Mouse (Mus musculus): Measurements from ENCODE around the gene Vangl1.
A peak's percentile ranks its signal among the peaks of the same experiment; 100 is the strongest.
"Not testable (repeated sequence)": the region's sequence is repeated elsewhere in the genome, so short reads cannot be mapped to it uniquely, and the experiment has no call there.

The Vangl1 gene

DNA sequence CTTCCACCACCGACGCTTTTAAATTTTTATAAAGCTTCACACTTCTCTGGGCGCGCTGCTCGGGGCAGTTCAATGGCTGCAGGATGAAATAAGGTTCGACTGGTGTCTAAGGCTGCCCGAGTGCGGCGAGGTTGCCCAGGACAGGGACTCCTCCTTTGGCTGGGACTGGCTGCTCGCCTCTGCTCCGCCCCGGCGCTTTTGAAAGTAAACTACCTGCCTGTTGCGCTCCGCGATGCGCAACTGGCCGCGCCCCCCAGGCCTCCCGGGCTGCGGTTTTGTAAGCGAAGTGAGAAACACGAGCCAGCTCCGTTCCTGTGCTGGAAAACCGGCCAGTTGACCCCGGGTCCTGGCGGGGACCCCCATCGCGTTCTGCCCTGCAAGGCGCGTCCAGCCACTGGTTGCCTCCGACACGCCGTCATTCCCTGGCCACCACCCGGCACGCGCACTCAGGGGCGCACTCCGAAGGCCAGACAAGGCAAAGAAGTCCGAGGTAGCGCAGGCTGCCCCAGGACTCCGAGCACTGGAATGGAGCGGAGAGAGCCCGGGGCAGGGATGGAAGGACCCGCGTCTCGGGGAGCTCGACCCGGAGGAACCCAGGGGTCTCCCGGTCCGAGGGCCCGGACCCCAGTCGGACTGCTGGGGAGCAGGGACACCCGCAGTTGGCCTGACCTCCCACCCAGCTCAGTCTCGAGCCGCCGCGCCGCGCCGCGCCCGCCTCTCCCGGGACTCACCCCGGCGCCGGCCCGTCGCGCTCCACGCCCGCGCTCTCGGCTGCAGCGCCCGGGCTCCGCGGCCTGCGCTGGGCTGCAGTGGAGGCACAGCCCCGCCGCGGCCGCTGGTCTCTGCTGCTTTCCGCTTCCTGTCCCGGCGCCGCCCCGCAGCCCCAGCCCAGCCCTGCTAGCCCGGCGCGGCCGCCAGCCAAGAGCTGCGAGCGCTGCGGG, at the start of gene Vangl1:
TSS of gene Vangl1 (minus strand) at position 913 of the 941 bp plus-strand sequence.
- peak in 1 of 2 experiments; percentile 55 for DNase-seq (ENCODE audit: low spot score in 2 of 2)

GRCm38 (mm10) chr3:102253554-102253953, 49.1 kb upstream of the Vangl1 start:
- DNase-seq (ENCODE audit: low spot score in 2 of 2), result no peak

- DNase-seq (ENCODE audit: low spot score in 2 of 2), result no peak
Measured at GRCm38 (mm10) chr3:102252927-102253326, 48.4 kb upstream of the Vangl1 start.

DNA sequence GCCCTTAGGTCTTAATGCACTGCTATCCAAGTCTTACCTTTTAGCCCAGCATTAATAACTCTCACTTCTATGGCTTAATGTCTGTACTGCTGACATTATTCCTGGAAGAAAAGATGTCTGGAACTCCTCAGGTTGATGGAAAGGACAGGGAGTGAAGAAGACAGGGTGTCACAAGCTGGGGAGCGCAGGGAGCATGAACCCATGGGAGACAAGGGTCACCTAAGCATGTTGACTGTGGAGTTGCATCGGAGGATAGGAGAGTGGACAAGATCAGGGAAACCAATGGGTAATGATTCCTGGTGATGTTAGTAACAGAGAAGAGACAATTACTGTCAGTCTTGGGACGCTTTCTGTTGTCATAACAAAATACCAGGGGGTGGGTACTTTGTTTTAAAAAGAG, 46.4 kb upstream of the Vangl1 start:
- no peak for DNase-seq (ENCODE audit: low spot score in 2 of 2)

DNA sequence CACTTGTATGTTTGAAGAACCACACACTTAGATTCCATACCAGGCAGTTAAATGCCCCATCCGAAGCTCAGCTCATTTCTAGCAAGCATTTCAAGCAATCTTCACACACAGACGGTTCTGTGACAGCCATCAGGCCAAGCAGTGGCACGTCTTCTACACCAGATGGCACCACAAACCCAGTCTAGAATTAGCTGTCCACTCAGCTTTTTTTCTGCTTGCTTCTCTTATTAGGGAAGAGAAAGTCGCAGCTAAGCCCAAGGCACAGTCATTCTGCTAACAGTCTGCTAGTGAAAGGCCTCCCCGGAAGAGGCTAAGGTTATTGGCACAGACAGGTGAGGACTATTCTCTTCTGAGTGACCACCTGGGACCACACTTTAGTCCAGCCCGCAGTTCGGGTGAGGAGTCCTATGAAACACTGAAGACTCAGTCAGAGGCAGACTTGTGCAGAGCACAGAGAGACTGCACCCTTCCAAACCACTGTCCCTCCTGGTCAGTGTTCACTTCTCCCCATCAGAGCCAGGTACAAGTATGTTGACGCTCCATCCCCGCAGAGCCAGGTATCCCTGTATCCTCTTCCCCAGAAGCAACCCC, 45.0 kb upstream of the Vangl1 start:
- DNase-seq (ENCODE audit: low spot score in 2 of 2), result peak in 1 of 2 experiments; percentile 63

DNA sequence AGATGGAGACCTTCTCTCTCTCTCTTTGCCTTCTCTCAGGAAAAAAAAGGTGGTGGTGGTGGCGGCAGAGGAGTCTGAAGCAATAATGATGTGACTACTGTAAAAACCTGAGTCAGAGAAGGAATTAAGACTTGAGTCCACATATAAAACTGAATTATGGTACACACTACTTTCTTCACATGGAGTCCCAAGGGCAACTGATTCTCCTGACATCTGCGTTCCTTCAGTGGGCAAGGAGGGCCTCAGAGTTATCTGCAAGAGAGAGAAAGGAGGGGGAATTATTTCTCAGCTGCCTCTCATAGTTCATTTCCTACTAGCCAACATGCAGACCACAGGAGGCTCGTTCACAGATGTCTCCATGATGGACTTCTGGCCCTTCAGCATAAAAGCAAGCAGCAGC, 40.1 kb upstream of the Vangl1 start:
- DNase-seq (ENCODE audit: low spot score in 2 of 2), result no peak

- DNase-seq (ENCODE audit: low spot score in 2 of 2), result peak in 1 of 2 experiments; percentile 22
Measured at GRCm38 (mm10) chr3:102242854-102243253, 38.4 kb upstream of the Vangl1 start.

GRCm38 (mm10) chr3:102231418-102232134, 27.1 kb upstream of the Vangl1 start:
- DNase-seq (ENCODE audit: low spot score in 2 of 2), result no peak

DNA sequence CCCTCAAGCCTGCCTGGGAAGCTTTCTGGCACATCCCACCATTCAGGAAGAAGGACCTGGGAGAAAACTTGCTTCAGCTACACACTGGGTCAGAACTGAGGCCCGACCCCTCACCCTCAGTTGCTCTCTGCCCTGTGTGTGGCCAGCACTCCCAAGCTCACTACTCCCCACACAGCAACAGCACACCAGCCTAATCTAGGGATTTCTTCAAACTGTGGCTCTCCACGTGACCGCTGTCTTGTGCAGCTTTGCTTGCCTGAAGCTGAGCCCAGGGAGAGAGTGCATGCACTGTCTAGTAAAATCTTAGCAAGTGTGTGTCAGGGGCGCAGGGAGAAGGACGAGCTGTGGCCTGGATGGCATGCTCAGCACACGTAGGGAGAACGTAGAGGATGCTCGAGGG, 18.3 kb upstream of the Vangl1 start:
- no peak for DNase-seq (ENCODE audit: low spot score in 2 of 2)

DNA sequence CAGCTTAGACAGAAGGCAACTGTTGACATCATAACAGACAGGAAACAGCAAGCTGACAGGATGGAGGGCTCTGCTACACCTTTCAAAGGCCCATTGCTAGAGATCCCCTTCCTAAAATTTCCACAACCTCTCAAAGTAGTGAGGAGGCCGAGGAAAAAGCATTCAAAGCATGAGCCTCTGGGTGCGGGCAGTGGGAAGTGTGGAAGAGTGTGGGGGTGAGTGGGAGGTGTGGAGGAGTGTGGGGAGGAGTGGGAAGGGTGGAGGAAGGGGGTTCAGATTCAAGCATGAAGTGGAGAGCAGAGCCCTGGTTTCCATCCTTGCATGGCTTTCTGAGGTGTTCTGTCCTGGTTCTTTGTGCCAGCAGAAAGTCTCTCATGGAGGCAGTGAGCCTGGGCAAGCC, 13.8 kb upstream of the Vangl1 start:
- DNase-seq (ENCODE audit: low spot score in 2 of 2), result no peak

- DNase-seq (ENCODE audit: low spot score in 2 of 2), result no peak
Measured at GRCm38 (mm10) chr3:102214736-102215135, 10.2 kb upstream of the Vangl1 start.

DNA sequence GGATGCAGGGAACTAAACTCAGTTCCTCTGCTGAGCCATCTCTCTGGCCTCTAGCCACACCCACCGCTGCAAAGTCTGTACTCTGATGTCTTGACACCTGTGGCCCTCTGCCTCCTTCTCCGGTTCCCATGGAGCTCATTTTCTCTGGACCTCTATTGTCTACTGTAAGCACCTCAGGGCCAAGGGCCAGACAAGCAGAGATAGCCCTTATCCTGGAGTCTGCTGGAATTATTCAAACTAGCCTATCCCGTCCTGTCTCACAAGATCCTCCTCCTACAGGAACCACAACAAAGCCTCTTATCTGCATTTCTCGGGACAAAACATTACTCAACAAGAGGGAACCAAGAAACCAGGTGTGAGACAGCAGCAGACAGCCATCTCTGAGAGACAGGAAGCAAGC, 9.8 kb upstream of the Vangl1 start:
- DNase-seq (ENCODE audit: low spot score in 2 of 2), result no peak

- no peak for DNase-seq (ENCODE audit: low spot score in 2 of 2)
Measured at GRCm38 (mm10) chr3:102212896-102213295, 8.4 kb upstream of the Vangl1 start.

- no peak for DNase-seq (ENCODE audit: low spot score in 2 of 2)
Measured at GRCm38 (mm10) chr3:102212336-102212735, 7.8 kb upstream of the Vangl1 start.

DNA sequence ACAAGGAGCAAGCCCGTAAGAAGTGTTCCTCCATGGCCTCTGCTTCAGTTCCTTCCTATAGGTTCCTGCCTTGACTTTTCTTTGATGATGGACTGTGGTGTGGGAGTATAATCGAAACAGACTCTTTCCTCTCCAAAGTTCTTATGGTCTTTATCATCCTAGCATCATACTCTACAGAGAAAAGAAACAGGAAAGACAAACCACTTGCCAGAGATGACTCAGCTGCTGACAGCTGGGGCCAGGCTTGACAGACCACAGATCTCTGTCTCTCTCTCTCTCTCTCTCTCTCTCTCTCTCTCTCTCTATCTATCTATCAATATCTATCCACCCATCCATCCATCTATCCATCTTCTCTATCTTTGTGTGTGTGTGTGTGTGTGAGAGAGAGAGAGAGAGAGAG, 6.8 kb upstream of the Vangl1 start:
- DNase-seq (ENCODE audit: low spot score in 2 of 2), result no peak

DNA sequence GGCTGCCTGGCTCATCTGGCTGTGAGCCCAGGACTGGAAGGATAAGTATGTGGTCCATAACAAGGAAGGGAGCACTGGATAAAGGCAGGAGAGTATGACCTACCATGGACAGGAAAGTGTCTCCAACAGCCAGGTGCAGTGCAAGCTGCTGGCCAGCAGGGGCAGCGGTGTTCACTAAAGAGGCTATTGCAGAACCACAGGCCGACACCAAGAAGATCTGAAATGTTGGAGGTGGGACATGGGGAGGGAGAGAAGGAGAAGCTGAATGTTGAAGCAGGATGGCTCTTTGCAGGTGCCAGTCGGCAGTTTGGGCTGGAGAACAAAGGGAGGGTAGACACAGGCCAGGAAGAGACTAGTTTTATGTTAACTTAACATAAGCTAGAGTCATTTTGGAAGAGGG, 6.3 kb upstream of the Vangl1 start:
- DNase-seq (ENCODE audit: low spot score in 2 of 2), result no peak

DNA sequence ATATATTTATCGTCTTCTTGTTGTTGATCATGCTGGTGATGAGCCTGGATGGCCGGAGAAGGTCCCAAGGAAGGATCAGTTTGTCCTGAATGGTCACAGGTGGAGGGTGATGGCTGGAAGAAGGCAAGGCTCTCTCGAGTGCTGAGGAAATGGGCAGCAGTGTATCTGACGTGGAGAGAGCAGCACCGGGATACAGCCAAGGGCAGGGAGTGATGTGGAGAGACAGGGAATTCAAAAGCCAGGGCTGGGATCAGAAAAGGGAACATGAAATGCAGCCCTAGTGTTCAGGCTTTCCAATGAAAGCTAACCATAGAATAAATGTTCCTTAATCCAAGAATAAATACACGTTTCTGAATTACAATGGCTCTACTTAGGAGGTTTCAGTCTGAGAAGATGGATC, 4.4 kb upstream of the Vangl1 start:
- no peak for DNase-seq (ENCODE audit: low spot score in 2 of 2)

DNA sequence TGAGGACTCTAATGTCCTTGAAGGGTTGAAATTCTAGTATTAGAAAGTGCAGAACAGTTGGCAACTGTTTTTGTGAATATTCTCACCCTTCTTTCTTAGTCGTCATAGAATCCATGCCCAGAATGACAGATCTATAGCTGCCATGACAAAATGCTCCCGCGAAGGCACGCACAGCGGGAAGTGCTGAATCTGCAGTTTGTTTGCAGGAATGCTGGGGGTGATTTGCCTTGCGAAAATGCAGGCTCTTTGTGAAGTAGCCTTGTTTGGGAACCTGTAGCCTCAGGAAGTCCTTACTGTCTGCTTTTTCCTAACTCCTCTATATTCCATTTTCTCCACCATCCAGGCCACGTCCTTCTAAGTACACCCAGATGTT, 951 bp upstream of the Vangl1 start:
- no peak for DNase-seq (ENCODE audit: low spot score in 2 of 2)

GRCm38 (mm10) chr3:102204734-102205457, 403 bp upstream of the Vangl1 start:
- DNase-seq (ENCODE audit: low spot score in 2 of 2), result not testable (repeated sequence)

- no peak for DNase-seq (ENCODE audit: low spot score in 2 of 2)
Measured at GRCm38 (mm10) chr3:102203131-102203530, 1.4 kb downstream of the Vangl1 start.

GRCm38 (mm10) chr3:102199991-102200390, 4.5 kb downstream of the Vangl1 start:
- DNase-seq (ENCODE audit: low spot score in 2 of 2), result no peak

GRCm38 (mm10) chr3:102199226-102199625, 5.3 kb downstream of the Vangl1 start:
- no peak for DNase-seq (ENCODE audit: low spot score in 2 of 2)
